Comparison of ENCODE assay signal across 8 mouse cellular contexts in the genomic region with DNA sequence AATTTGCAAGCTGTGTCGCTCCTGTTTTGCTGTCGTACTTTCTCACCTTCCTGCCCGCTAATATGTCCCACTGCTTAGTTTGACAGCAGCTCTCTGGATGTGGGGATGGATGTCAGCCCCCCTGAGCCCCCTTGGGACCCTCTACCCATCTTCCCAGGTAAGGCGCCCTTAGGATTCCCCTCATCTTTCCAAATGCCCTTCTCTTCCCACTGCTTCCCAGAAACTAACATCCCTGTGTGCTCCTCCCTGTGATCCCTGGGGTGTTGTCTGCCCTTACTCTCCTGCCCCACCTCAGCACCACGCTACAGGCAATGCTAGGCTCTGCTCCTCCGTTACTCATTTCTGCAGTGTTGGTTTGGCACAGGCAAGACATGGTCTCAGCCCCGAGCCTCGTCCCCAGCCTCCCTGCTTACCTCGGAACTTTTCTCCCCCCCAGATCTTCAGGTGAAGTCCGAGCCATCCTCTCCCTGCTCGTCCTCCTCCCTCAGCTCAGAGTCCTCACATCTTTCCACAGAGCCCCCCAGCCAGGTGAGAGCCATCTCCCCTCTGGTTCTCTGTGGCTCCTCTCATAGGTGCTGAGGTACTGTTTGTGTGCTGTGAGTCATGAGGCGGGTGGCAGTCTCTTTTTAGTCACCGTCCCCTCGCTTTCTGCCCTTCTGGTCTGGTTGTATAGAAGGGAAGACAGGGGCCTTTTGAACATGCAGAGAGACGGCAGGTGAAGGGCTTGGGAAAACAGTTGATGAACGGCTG. TPM values are rescaled to one million over a fixed set of nuclear protein-coding genes. Genes with fewer than 3 reads are reported as not detected.
A peak's percentile ranks its signal among the peaks of the same experiment; 100 is the strongest.
DNase-seq lines count a peak whose midpoint lies in the region; ATAC-seq and TF ChIP-seq lines count a peak whose summit lies in the region.

No protein-coding gene starts in this region.

- H3K27me3 ChIP-seq in stomach, embryonic 14.5 days (ENCODE audit: control insufficient read depth, insufficient read depth, low read length): no peaks in the 10 kb centered on the region
- no peaks in the 10 kb centered on the region for H3K27me3 ChIP-seq in stomach, postnatal 0 days (ENCODE audit: control insufficient read depth, insufficient read depth, low read length)
- H3K27me3 ChIP-seq in limb, embryonic 14.5 days (ENCODE audit: control insufficient read depth, insufficient read depth, low read length): no peaks in the 10 kb centered on the region
- no peaks in the 10 kb centered on the region for H3K27me3 ChIP-seq in stomach, embryonic 16.5 days (ENCODE audit: control insufficient read depth, insufficient read depth, low read length)

- no peak for TF ChIP-seq POLR2A in limb, embryonic 14.5 days (IDR thresholded peaks at IDR 0.05; ENCODE audit: borderline replicate concordance, extremely low read depth, insufficient read depth, insufficient read length)

- 82% methylated on average over 16 of the region's 16 CpGs for WGBS in stomach, embryonic 14.5 days
- WGBS in stomach, postnatal 0 days: 78% methylated on average over 16 of the region's 16 CpGs
- 82% methylated on average over 16 of the region's 16 CpGs for WGBS in limb, embryonic 14.5 days
- WGBS in stomach, embryonic 16.5 days: 83% methylated on average over 16 of the region's 16 CpGs

- H3K4me3 ChIP-seq in stomach, embryonic 14.5 days (ENCODE audit: low read depth, low read length): peak overlapping the region; percentile 91; the same call in 1 of the 2 replicates
- no peak overlapping the region for H3K4me3 ChIP-seq in stomach, postnatal 0 days (ENCODE audit: low read depth, low read length)
- H3K4me3 ChIP-seq in limb, embryonic 14.5 days (replicated peaks; ENCODE audit: low read length): peak overlapping the region; percentile 97
- peak overlapping the region; percentile 99 for H3K4me3 ChIP-seq in stomach, embryonic 16.5 days (replicated peaks; ENCODE audit: low read length)

- peak overlapping the region; percentile 84; the same call in 1 of the 2 replicates for H3K9ac ChIP-seq in stomach, embryonic 14.5 days (replicated peaks; ENCODE audit: low read depth, low read length)
- H3K9ac ChIP-seq in stomach, postnatal 0 days (ENCODE audit: low read length): no peak overlapping the region
- H3K9ac ChIP-seq in limb, embryonic 14.5 days (ENCODE audit: low read depth, low read length, severe bottlenecking): peak overlapping the region; percentile 87; the same call in 1 of the 2 replicates
- peak overlapping the region; percentile 97; the same call in 1 of the 2 replicates for H3K9ac ChIP-seq in stomach, embryonic 16.5 days (ENCODE audit: low read length)

- H3K4me1 ChIP-seq in stomach, embryonic 14.5 days (ENCODE audit: control insufficient read depth, insufficient read depth, low read length): peaks cover 6% of the 10 kb centered on the region; the same call in 1 of the 2 replicates
- no peaks in the 10 kb centered on the region; the same call in 1 of the 2 replicates for H3K4me1 ChIP-seq in stomach, postnatal 0 days (replicated peaks; ENCODE audit: control insufficient read depth, insufficient read depth)
- H3K4me1 ChIP-seq in limb, embryonic 14.5 days (ENCODE audit: control insufficient read depth, insufficient read depth, low read length): peaks cover 11% of the 10 kb centered on the region
- peaks cover 18% of the 10 kb centered on the region for H3K4me1 ChIP-seq in stomach, embryonic 16.5 days (ENCODE audit: control insufficient read depth, insufficient read depth, low read length)

- TF ChIP-seq EP300 in stomach, postnatal 0 days (optimal IDR thresholded peaks at IDR 0.05): no peak

- no peaks in the 10 kb centered on the region for H3K9me3 ChIP-seq in stomach, embryonic 14.5 days (ENCODE audit: control insufficient read depth, low read depth, low read length)
- H3K9me3 ChIP-seq in stomach, postnatal 0 days (ENCODE audit: control insufficient read depth, low read length): no peaks in the 10 kb centered on the region
- H3K9me3 ChIP-seq in limb, embryonic 14.5 days (ENCODE audit: control insufficient read depth, low read length): no peaks in the 10 kb centered on the region
- H3K9me3 ChIP-seq in stomach, embryonic 16.5 days (replicated peaks; ENCODE audit: control insufficient read depth, low read length): no peaks in the 10 kb centered on the region

- TF ChIP-seq CTCF in stomach, postnatal 0 days (IDR thresholded peaks at IDR 0.05; ENCODE audit: low read depth): no peak

- peak; percentile 54 for DNase-seq in cerebellum, adult 11-12 months
- DNase-seq in cerebellum, postnatal 36 days: no peak
- no peak for DNase-seq in stomach, postnatal 0 days (ENCODE audit: low spot score)
- no peak for DNase-seq in limb, embryonic 14.5 days (ENCODE audit: low spot score)
- DNase-seq in spleen, postnatal 10 days (ENCODE audit: low spot score in 2 of 2): no peak
- no peak for DNase-seq in yolk sac, embryonic 10.5 days (ENCODE audit: low spot score)

- peak overlapping the region; percentile 91 for H3K4me2 ChIP-seq in stomach, embryonic 14.5 days (replicated peaks; ENCODE audit: low read depth, low read length)
- no peak overlapping the region for H3K4me2 ChIP-seq in stomach, postnatal 0 days (replicated peaks; ENCODE audit: low read depth)
- peak overlapping the region; percentile 86 for H3K4me2 ChIP-seq in limb, embryonic 14.5 days (replicated peaks; ENCODE audit: low read depth, low read length, severe bottlenecking)
- H3K4me2 ChIP-seq in stomach, embryonic 16.5 days (ENCODE audit: low read depth, low read length): peak overlapping the region; percentile 91

- H3K36me3 ChIP-seq in stomach, embryonic 14.5 days (ENCODE audit: control insufficient read depth, insufficient read depth, low read length): peaks cover 37% of the 10 kb centered on the region
- peaks cover 8% of the 10 kb centered on the region for H3K36me3 ChIP-seq in stomach, postnatal 0 days (ENCODE audit: control insufficient read depth, insufficient read depth, low read length)
- H3K36me3 ChIP-seq in limb, embryonic 14.5 days (ENCODE audit: control insufficient read depth, insufficient read depth, low read length): peaks cover 54% of the 10 kb centered on the region
- H3K36me3 ChIP-seq in stomach, embryonic 16.5 days (ENCODE audit: control insufficient read depth, insufficient read depth, low read length): 0 out of 2 replicates have a peak, but pooled peaks cover 16% of the 10 kb centered on the region

- H3K27ac ChIP-seq in stomach, embryonic 14.5 days (ENCODE audit: low read length): no peak overlapping the region
- H3K27ac ChIP-seq in stomach, postnatal 0 days (replicated peaks): no peak overlapping the region
- H3K27ac ChIP-seq in limb, embryonic 14.5 days (replicated peaks; ENCODE audit: low read depth, low read length): no peak overlapping the region
- H3K27ac ChIP-seq in stomach, embryonic 16.5 days (ENCODE audit: low read length): no peak overlapping the region

- no peak for ATAC-seq in stomach, embryonic 14.5 days (ENCODE audit: insufficient number of reproducible peaks, insufficient read depth, low FRiP score, low read depth)
- ATAC-seq in stomach, postnatal 0 days (ENCODE audit: low FRiP score, low TSS enrichment): no peak
- no peak for ATAC-seq in limb, embryonic 14.5 days (ENCODE audit: low FRiP score, low read depth)
- ATAC-seq in stomach, embryonic 16.5 days (ENCODE audit: insufficient read depth, low FRiP score): no peak

RNA-seq across cellular contexts. Expression of gene Atf6b, which starts 1.4 kb away (rescaled TPM):
- 56.5 and 58.3 TPM in 2 replicates for polyA plus RNA-seq in stomach, embryonic 14.5 days (2014; fragmentation: Nextera tagmentation; extraction: Ambion mirVana)
- 35.4 and 39.3 TPM in 2 replicates for polyA plus RNA-seq in stomach, postnatal 0 days (2015; fragmentation: Nextera tagmentation; extraction: Ambion mirVana)
- 104 and 121 TPM in 2 replicates for polyA plus RNA-seq in limb, embryonic 14.5 days (2012; rRNA removed)
- 68.3 and 80.9 TPM in 2 replicates for polyA plus RNA-seq in limb, embryonic 14.5 days (2014; fragmentation: Nextera tagmentation; extraction: Ambion mirVana)
- 73.5 and 78.0 TPM in 2 replicates for polyA plus RNA-seq in stomach, embryonic 16.5 days (2015; fragmentation: Nextera tagmentation; extraction: Ambion mirVana)

RNA-seq across cellular contexts. Expression of gene Fkbpl, which starts 3.8 kb away (rescaled TPM):
- polyA plus RNA-seq in stomach, embryonic 14.5 days (2014; fragmentation: Nextera tagmentation; extraction: Ambion mirVana): 11.9 and 12.0 TPM in 2 replicates
- polyA plus RNA-seq in stomach, postnatal 0 days (2015; fragmentation: Nextera tagmentation; extraction: Ambion mirVana): 12.4 and 12.8 TPM in 2 replicates
- polyA plus RNA-seq in limb, embryonic 14.5 days (2012; rRNA removed): 5.1 TPM in 2 replicates
- 11.9 and 12.5 TPM in 2 replicates for polyA plus RNA-seq in limb, embryonic 14.5 days (2014; fragmentation: Nextera tagmentation; extraction: Ambion mirVana)
- 13.1 and 14.4 TPM in 2 replicates for polyA plus RNA-seq in stomach, embryonic 16.5 days (2015; fragmentation: Nextera tagmentation; extraction: Ambion mirVana)

RNA-seq across cellular contexts. Expression of gene Prrt1, which starts 19.0 kb away (rescaled TPM):
- polyA plus RNA-seq in stomach, embryonic 14.5 days (2014; fragmentation: Nextera tagmentation; extraction: Ambion mirVana): 0.56 and 0.67 TPM in 2 replicates
- polyA plus RNA-seq in stomach, postnatal 0 days (2015; fragmentation: Nextera tagmentation; extraction: Ambion mirVana): 0.44 and 0.67 TPM in 2 replicates
- polyA plus RNA-seq in limb, embryonic 14.5 days (2012; rRNA removed): 5.5 and 5.7 TPM in 2 replicates
- polyA plus RNA-seq in limb, embryonic 14.5 days (2014; fragmentation: Nextera tagmentation; extraction: Ambion mirVana): 0.40 and 0.94 TPM in 2 replicates
- polyA plus RNA-seq in stomach, embryonic 16.5 days (2015; fragmentation: Nextera tagmentation; extraction: Ambion mirVana): 0.31 and 0.45 TPM in 2 replicates

RNA-seq across cellular contexts. Expression of gene Ppt2, which starts 20.0 kb away (rescaled TPM):
- polyA plus RNA-seq in stomach, embryonic 14.5 days (2014; fragmentation: Nextera tagmentation; extraction: Ambion mirVana): 31.2 and 31.8 TPM in 2 replicates
- 16.5 and 18.7 TPM in 2 replicates for polyA plus RNA-seq in stomach, postnatal 0 days (2015; fragmentation: Nextera tagmentation; extraction: Ambion mirVana)
- 39.6 and 52.4 TPM in 2 replicates for polyA plus RNA-seq in limb, embryonic 14.5 days (2012; rRNA removed)
- polyA plus RNA-seq in limb, embryonic 14.5 days (2014; fragmentation: Nextera tagmentation; extraction: Ambion mirVana): 27.0 and 29.9 TPM in 2 replicates
- polyA plus RNA-seq in stomach, embryonic 16.5 days (2015; fragmentation: Nextera tagmentation; extraction: Ambion mirVana): 25.2 and 25.7 TPM in 2 replicates

RNA-seq across cellular contexts. Expression of gene Tnxb, which starts 22.0 kb away (rescaled TPM):
- 1.1 TPM in 2 replicates for polyA plus RNA-seq in stomach, embryonic 14.5 days (2014; fragmentation: Nextera tagmentation; extraction: Ambion mirVana)
- 1.9 and 2.4 TPM in 2 replicates for polyA plus RNA-seq in stomach, postnatal 0 days (2015; fragmentation: Nextera tagmentation; extraction: Ambion mirVana)
- 4.5 and 5.4 TPM in 2 replicates for polyA plus RNA-seq in limb, embryonic 14.5 days (2012; rRNA removed)
- 1.5 and 2.0 TPM in 2 replicates for polyA plus RNA-seq in limb, embryonic 14.5 days (2014; fragmentation: Nextera tagmentation; extraction: Ambion mirVana)
- 1.3 and 1.8 TPM in 2 replicates for polyA plus RNA-seq in stomach, embryonic 16.5 days (2015; fragmentation: Nextera tagmentation; extraction: Ambion mirVana)
